ENCODE assay signal across 9 mouse cellular contexts in the genomic region with DNA sequence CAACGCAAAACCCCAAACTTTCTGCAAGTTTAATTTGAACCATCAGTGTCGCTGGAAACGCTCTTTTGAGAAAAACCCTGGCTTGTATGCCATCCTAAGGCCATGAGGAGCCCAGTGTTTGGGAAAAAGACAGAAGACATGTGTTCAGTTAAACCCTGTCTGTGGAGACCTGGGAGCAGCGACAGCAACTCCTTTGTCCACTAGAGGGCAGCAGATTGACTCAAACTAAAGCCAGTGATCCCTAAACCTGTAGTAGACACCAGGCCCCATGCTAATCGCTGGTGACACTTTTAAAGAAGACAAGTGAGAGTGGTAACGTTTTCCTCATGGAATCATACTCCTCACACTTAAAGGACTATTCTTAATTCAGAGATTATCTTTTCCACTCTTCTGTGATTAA.
DNase-seq lines count a peak whose midpoint lies in the region; ATAC-seq lines count a peak whose summit lies in the region.
"Had no signal": no experiment of that assay in that cellular context is flagged by ENCODE, and none has a peak within 500 bp of the region (broad histone marks: within the 10 kb centered on the region; RNA-seq: fewer than 3 reads in every experiment).

No protein-coding gene starts in this region.

- no peak overlapping the region for H3K9ac ChIP-seq in kidney, embryonic 16.5 days (replicated peaks; ENCODE audit: low read length)
- no peak overlapping the region for H3K9ac ChIP-seq in neural tube, embryonic 15.5 days (replicated peaks)
- H3K9ac ChIP-seq: heart, embryonic 15.5 days had no signal

- ATAC-seq in kidney, embryonic 16.5 days (ENCODE audit: low FRiP score, low TSS enrichment) = 0 out of 2 replicates have a peak, but pooled peaks have one; percentile 68
- 0 out of 2 replicates have a peak, but pooled peaks have one; percentile 41 for ATAC-seq in neural tube, embryonic 15.5 days (ENCODE audit: low FRiP score)

- no peak overlapping the region for H3K4me3 ChIP-seq in kidney, embryonic 16.5 days (ENCODE audit: low read length)
- H3K4me3 ChIP-seq in neural tube, embryonic 15.5 days (replicated peaks) = no peak overlapping the region
- H3K4me3 ChIP-seq: heart, embryonic 15.5 days had no signal

- DNase-seq in ES-CJ7 (ENCODE audit: low read depth, low spot score) = peak; percentile 86
- peak; percentile 56 for DNase-seq in adrenal gland, postnatal 10 days
- DNase-seq in embryo, embryonic 11 days = peak; percentile 84
- DNase-seq in heart, adult 8-10 months (ENCODE audit: low spot score) = peak; percentile 66
- peak; percentile 27 to 41 for DNase-seq in lung, adult 18-20 months
- DNase-seq in thymus, postnatal 25 days = peak; percentile 46

- no peak overlapping the region for H3K27ac ChIP-seq in kidney, embryonic 16.5 days (ENCODE audit: low read length)
- H3K27ac ChIP-seq in neural tube, embryonic 15.5 days (replicated peaks) = no peak overlapping the region
- H3K27ac ChIP-seq: heart, embryonic 15.5 days had no signal

- no peaks in the 10 kb centered on the region for H3K36me3 ChIP-seq in kidney, embryonic 16.5 days (ENCODE audit: insufficient read depth, low read length)
- no peaks in the 10 kb centered on the region for H3K36me3 ChIP-seq in neural tube, embryonic 15.5 days
- H3K36me3 ChIP-seq: heart, embryonic 15.5 days had no signal

- H3K4me2 ChIP-seq in kidney, embryonic 16.5 days (replicated peaks; ENCODE audit: low read depth, low read length) = no peak overlapping the region
- no peak overlapping the region for H3K4me2 ChIP-seq in neural tube, embryonic 15.5 days
- H3K4me2 ChIP-seq: heart, embryonic 15.5 days had no signal

- 33% methylated on average over 6 of the region's 6 CpGs for WGBS in kidney, embryonic 16.5 days
- 35% methylated on average over 6 of the region's 6 CpGs for WGBS in neural tube, embryonic 15.5 days

- H3K27me3 ChIP-seq in kidney, embryonic 16.5 days (ENCODE audit: insufficient read depth, low read length) = no peaks in the 10 kb centered on the region
- H3K27me3 ChIP-seq in neural tube, embryonic 15.5 days (replicated peaks) = no peaks in the 10 kb centered on the region
- H3K27me3 ChIP-seq: heart, embryonic 15.5 days had no signal

- H3K4me1 ChIP-seq in kidney, embryonic 16.5 days (ENCODE audit: insufficient read depth, low read length) = no peaks in the 10 kb centered on the region
- no peaks in the 10 kb centered on the region for H3K4me1 ChIP-seq in neural tube, embryonic 15.5 days
- H3K4me1 ChIP-seq: heart, embryonic 15.5 days had no signal

- H3K9me3 ChIP-seq in kidney, embryonic 16.5 days (ENCODE audit: low read length) = no peaks in the 10 kb centered on the region
- no peaks in the 10 kb centered on the region for H3K9me3 ChIP-seq in neural tube, embryonic 15.5 days (replicated peaks)
- H3K9me3 ChIP-seq: heart, embryonic 15.5 days had no signal

Comparison
In these comparisons a context has a peak if more than half of its experiments do, and no peak if none do; other contexts are left out.
1. DNase-seq: peak in every context shown above with its lines; median percentile 86 in ES-CJ7; 84 in embryo, embryonic 11 days; 66 in heart, adult 8-10 months; 56 in adrenal gland, postnatal 10 days; 46 in thymus, postnatal 25 days; 34 in lung, adult 18-20 months.